Mouse (Mus musculus) CH12.LX (cell line): ENCODE results near the gene Defb23. TPM values are rescaled to one million over a fixed set of nuclear protein-coding genes. Genes with fewer than 3 reads are reported as not detected.

Source experiments
- DNase-seq: peaks from one replicate; pipeline ENCODE4 v3.0.0-alpha.2; 2013; ENCODE audit errors: extremely low read depth
- H3K27ac ChIP-seq: 2 replicates; pipeline ENCODE4 v1.5.1; 2012; ENCODE audit warnings: low read depth, mild to moderate bottlenecking, control low read depth, moderate library complexity; ENCODE audit not compliant: insufficient read depth
- H3K27me3 ChIP-seq: replicated peaks from 2 replicates; pipeline ENCODE3; 2012; ENCODE audit warnings: inconsistent platforms
- H3K36me3 ChIP-seq, 2 experiments: replicated peaks in 1 of 2; 2 replicates each; pipeline versions ENCODE3 to v1.6.1; 2012; ENCODE audit warnings: inconsistent platforms in 1 of 2, low read length in 1 of 2, mild to moderate bottlenecking in 1 of 2, mixed read lengths in 1 of 2, moderate library complexity in 1 of 2; ENCODE audit not compliant: control insufficient read depth in 1 of 2, insufficient read depth in 1 of 2
- H3K4me1 ChIP-seq, 2 experiments: 2 replicates each; pipeline ENCODE4 v1.6.1; 2012; ENCODE audit warnings: inconsistent platforms in 1 of 2, moderate library complexity in 1 of 2; ENCODE audit not compliant: insufficient read depth in 2 of 2, control insufficient read depth in 1 of 2
- H3K4me2 ChIP-seq: 2 replicates; pipeline ENCODE4 v1.6.1; 2012; ENCODE audit warnings: low read depth, mild to moderate bottlenecking, control low read depth; ENCODE audit not compliant: poor library complexity, insufficient read depth, severe bottlenecking
- H3K4me3 ChIP-seq, 3 experiments: fragments of 150-350 bp in 1 of 3; sonication (generic) in 1 of 3; replicated peaks in 1 of 3; 2 replicates each; pipeline versions ENCODE3 to v1.5.1; 2011 to 2012; ENCODE audit warnings: low read depth in 2 of 3, low read length in 2 of 3, mild to moderate bottlenecking in 2 of 3, moderate library complexity in 2 of 3, control low read depth in 1 of 3, improper control_type of control experiment in 1 of 3, inconsistent platforms in 1 of 3, mixed read lengths in 1 of 3; ENCODE audit not compliant: poor library complexity in 1 of 3
- H3K79me2 ChIP-seq: replicated peaks from 2 replicates; pipeline ENCODE4 v1.6.1; 2012; ENCODE audit warnings: mild to moderate bottlenecking, moderate library complexity; ENCODE audit not compliant: control insufficient read depth, poor library complexity, insufficient read depth, severe bottlenecking; ENCODE audit errors: extremely low read depth
- H3K9ac ChIP-seq: 2 replicates; pipeline ENCODE4 v1.6.1; 2012; ENCODE audit warnings: low read depth, mild to moderate bottlenecking, control low read depth, moderate library complexity; ENCODE audit not compliant: insufficient read depth
- H3K9me3 ChIP-seq: replicated peaks from 2 replicates; pipeline ENCODE3; 2012; ENCODE audit warnings: low read length, inconsistent platforms, mixed read lengths
- CHD1 ChIP-seq: IDR thresholded peaks from 2 replicates; pipeline ENCODE4 v1.6.1; 2012; ENCODE audit warnings: low read depth, low read length, improper control_type of control experiment, inconsistent platforms
- CTCF ChIP-seq, 2 experiments: IDR thresholded peaks in 1 of 2; conservative IDR thresholded peaks in 1 of 2; 2 replicates each; pipeline ENCODE4 v1.5.1; 2011 to 2012; ENCODE audit warnings: low read depth in 2 of 2, low read length in 2 of 2, improper control_type of control experiment in 1 of 2, inconsistent platforms in 1 of 2, mild to moderate bottlenecking in 1 of 2, moderate library complexity in 1 of 2
- E2F4 ChIP-seq: IDR thresholded peaks from 2 replicates; pipeline ENCODE4 v1.6.1; 2011; ENCODE audit warnings: low read depth, low read length, improper control_type of control experiment; ENCODE audit not compliant: insufficient replicate concordance
- EP300 ChIP-seq: IDR thresholded peaks from 2 replicates; pipeline ENCODE4 v1.6.1; 2011; ENCODE audit warnings: low read length, improper control_type of control experiment
- GABPA ChIP-seq: IDR thresholded peaks from 2 replicates; pipeline ENCODE4 v1.6.1; 2012; ENCODE audit warnings: low read depth, low read length, improper control_type of control experiment, inconsistent platforms; ENCODE audit not compliant: insufficient replicate concordance
- JUND ChIP-seq: conservative IDR thresholded peaks from 2 replicates; pipeline ENCODE4 v1.6.1; 2011; ENCODE audit warnings: low read depth, low read length, improper control_type of control experiment
- MAFK ChIP-seq: IDR thresholded peaks from 2 replicates; pipeline ENCODE4 v1.6.1; 2011; ENCODE audit warnings: low read length, improper control_type of control experiment; ENCODE audit not compliant: insufficient replicate concordance
- MAX ChIP-seq: IDR thresholded peaks from 2 replicates; pipeline ENCODE4 v1.6.1; 2011; ENCODE audit warnings: low read length, improper control_type of control experiment
- MAZ ChIP-seq: IDR thresholded peaks from 2 replicates; pipeline ENCODE4 v1.6.1; 2012; ENCODE audit warnings: low read depth, mild to moderate bottlenecking, inconsistent platforms, low read length, improper control_type of control experiment, moderate library complexity
- MXI1 ChIP-seq: IDR thresholded peaks from 2 replicates; pipeline ENCODE4 v1.6.1; 2011; ENCODE audit warnings: mild to moderate bottlenecking, low read depth, low read length, improper control_type of control experiment
- NRF1 ChIP-seq: IDR thresholded peaks from 2 replicates; pipeline ENCODE4 v1.6.1; 2014; ENCODE audit warnings: low read depth, mild to moderate bottlenecking, inconsistent platforms, low read length, improper control_type of control experiment, moderate library complexity
- POLR2A ChIP-seq: IDR thresholded peaks from 2 replicates; pipeline ENCODE4 v1.6.1; 2011; ENCODE audit warnings: low read depth, mild to moderate bottlenecking, improper control_type of control experiment, low read length
- POLR2AphosphoS2 ChIP-seq: IDR thresholded peaks from 2 replicates; pipeline ENCODE4 v1.6.1; 2011; ENCODE audit warnings: low read depth, low read length, improper control_type of control experiment
- RAD21 ChIP-seq: IDR thresholded peaks from 2 replicates; pipeline ENCODE4 v1.6.1; 2011; ENCODE audit warnings: low read depth, mild to moderate bottlenecking, low read length, improper control_type of control experiment, moderate library complexity
- SIN3A ChIP-seq: IDR thresholded peaks from 2 replicates; pipeline ENCODE4 v1.6.1; 2012; ENCODE audit warnings: low read length, improper control_type of control experiment, inconsistent platforms
- UBTF ChIP-seq: IDR thresholded peaks from 2 replicates; pipeline ENCODE4 v1.6.1; 2012; ENCODE audit warnings: low read depth, mild to moderate bottlenecking, inconsistent platforms, low read length, improper control_type of control experiment, moderate library complexity
- USF1 ChIP-seq: IDR thresholded peaks from 2 replicates; pipeline ENCODE4 v1.6.1; 2014; ENCODE audit warnings: low read depth, mild to moderate bottlenecking, inconsistent platforms, low read length, improper control_type of control experiment
- ZKSCAN1 ChIP-seq: IDR thresholded peaks from 2 replicates; pipeline ENCODE4 v1.6.1; 2012; ENCODE audit warnings: low read depth, inconsistent platforms, low read length, improper control_type of control experiment, borderline replicate concordance
- dilution Hi-C: fragments of 300-500 bp; cut with MboI; formaldehyde crosslinking; loops from 2 replicates; pipeline ENCODE4 v1.14.3; 2020; ENCODE audit warnings: low sequenced_read_pairs; ENCODE audit not compliant: extremely low pct_unique_long_range_greater_than_20kb, extremely low pct_ligation_motif_present
- in situ Hi-C: fragments of 300-500 bp; cut with MboI; formaldehyde crosslinking; loops from 3 replicates; pipeline ENCODE4 v1.14.3; 2019; ENCODE audit warnings: low sequenced_read_pairs, low pct_ligation_motif_present, low pct_unique_long_range_greater_than_20kb, mixed read lengths
- polyA plus RNA-seq: library from polyadenylated mRNA; unstranded; fragments of >175 nt; gene quantifications from 2 replicates; pipeline ENCODE4 v1.2.1, GENCODE M21; 2012; ENCODE audit warnings: low read depth; ENCODE audit not compliant: insufficient read length
- total RNA-seq, 2 experiments: library from RNA; depleted of rRNA; stranded (reverse); fragments of 300-350 nt in 1 of 2; fragments of >200 nt in 1 of 2; gene quantifications; 2 replicates each; pipeline ENCODE4 v1.2.3; 2012 to 2014

The Defb23 gene
- total and polyA plus RNA-seq, 3 experiments, result not detected

DNA sequence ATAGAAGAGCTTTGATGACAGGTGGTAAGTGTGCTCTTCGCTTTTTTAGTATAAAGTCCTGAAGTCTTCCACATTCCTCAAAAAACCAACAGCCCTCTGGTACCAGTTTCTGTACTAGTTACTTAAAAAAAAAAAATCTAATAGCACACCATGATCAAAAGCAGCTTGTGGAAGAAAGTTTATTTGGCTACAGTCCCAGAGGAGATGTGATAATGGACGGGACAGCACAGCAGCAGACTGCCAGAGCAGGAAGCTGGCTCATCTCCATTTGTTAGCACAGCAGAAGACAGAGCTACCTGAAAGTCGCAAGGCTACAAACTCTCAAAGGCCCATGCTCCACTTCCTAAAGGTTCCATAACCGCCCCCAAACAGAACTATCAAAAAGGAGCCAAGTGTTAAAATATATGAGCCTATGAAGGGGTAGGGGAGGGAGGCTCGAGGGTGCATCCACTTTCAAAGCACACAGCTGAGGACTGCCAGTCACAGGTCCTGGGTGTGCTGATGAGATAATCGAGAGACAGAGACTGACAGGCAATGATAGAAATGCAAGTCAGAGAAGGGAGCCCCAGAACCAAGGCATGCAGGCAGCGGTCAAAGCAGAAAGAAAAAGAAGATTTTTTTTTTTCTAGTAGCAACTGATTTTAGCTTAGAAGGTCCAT, 35.9 kb upstream of the Defb23 start:
- DNase-seq, result no peak
- Histone ChIP-seq H3K4me1 (no peaks in the 10 kb centered on the region), H3K9ac (no peak overlapping the region), H3K36me3 (no peaks in the 10 kb centered on the region), H3K27me3 (peaks cover 8% of the 10 kb centered on the region), H3K27ac (no peak overlapping the region), H3K79me2 (no peaks in the 10 kb centered on the region), H3K4me2 (no peak overlapping the region), H3K9me3 (peaks cover 2% of the 10 kb centered on the region), H3K4me3 (no peak overlapping the region)
- dilution Hi-C loops, result no loop called here
- in situ Hi-C loops, result no loop called here
- no peak for TF ChIP-seq POLR2AphosphoS2
- TF ChIP-seq MXI1, result no peak
- TF ChIP-seq POLR2A, result no peak
- no peak for TF ChIP-seq MAZ
- no peak for TF ChIP-seq SIN3A
- no peak for TF ChIP-seq JUND
- TF ChIP-seq MAX, result no peak
- TF ChIP-seq ZKSCAN1, result no peak
- TF ChIP-seq E2F4, result no peak
- TF ChIP-seq RAD21, result no peak
- no peak for TF ChIP-seq UBTF
- TF ChIP-seq USF1, result no peak
- no peak for TF ChIP-seq GABPA
- TF ChIP-seq CTCF (conservative IDR thresholded peaks at IDR 0.05 in 1 of 2, IDR thresholded peaks at IDR 0.05 in 1 of 2; ENCODE audit: low read depth in 2 of 2, low read length in 2 of 2), result no peak
- no peak for TF ChIP-seq EP300
- TF ChIP-seq CHD1, result no peak

DNA sequence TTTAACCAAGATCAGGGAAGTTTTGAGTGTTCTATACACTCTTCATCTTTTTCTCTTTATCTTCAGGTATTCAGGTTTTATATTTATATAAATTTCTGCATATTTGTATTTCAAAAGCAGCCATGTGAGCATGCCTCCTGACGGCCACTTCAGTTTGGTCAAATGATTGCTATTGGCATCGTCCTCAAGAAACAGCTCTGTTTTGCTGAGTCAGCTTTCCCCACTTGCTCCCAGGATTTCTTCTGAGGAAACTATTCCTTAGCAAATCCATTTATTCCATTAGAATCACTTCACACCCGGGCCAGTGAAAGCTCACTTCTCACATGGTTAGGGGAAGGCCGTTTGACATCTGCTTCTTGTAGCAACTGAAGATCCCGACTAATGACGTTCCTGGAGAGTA, 33.6 kb upstream of the Defb23 start:
- Histone ChIP-seq H3K4me3 (no peak overlapping the region), H3K9me3 (peaks cover 2% of the 10 kb centered on the region), H3K9ac (no peak overlapping the region), H3K4me1 (no peaks in the 10 kb centered on the region), H3K36me3 (no peaks in the 10 kb centered on the region)
- no peak for DNase-seq
- TF ChIP-seq NRF1 (no peak), MAFK (peak; percentile 83)
- TF ChIP-seq, all 38 proteins: peak for 1
- in situ Hi-C loops (no loop called here), dilution Hi-C loops (no loop called here)
- Histone ChIP-seq H3K79me2 (no peaks in the 10 kb centered on the region), H3K4me2 (no peak overlapping the region), H3K27ac (no peak overlapping the region), H3K27me3 (peaks cover 8% of the 10 kb centered on the region)
